Mouse (Mus musculus) stomach, postnatal 0 days (tissue): ENCODE results near the gene Ptpro.

ENCODE experiments used
- CTCF ChIP-seq: IDR thresholded peaks from 2 replicates; pipeline ENCODE4 v1.5.1; 2016; ENCODE audit warnings: antibody characterized with exemption, low read depth, mild to moderate bottlenecking, moderate library complexity
- EP300 ChIP-seq: optimal IDR thresholded peaks from 2 replicates; pipeline ENCODE3; 2016; ENCODE audit warnings: antibody characterized with exemption

GRCm38 (mm10) chr6:137396106-137396793 is 144.1 kb downstream of the Ptpro start:
- peak; percentile 55 for TF ChIP-seq CTCF
- TF ChIP-seq EP300: no peak
